Mouse (Mus musculus): Measurements from ENCODE around the gene Cdc7. TPM values are rescaled to one million over a fixed set of nuclear protein-coding genes. Genes with fewer than 3 reads are reported as not detected.

The Cdc7 gene
- total and polyA plus RNA-seq, 2 experiments: 0.26 to 0.28 TPM

DNA sequence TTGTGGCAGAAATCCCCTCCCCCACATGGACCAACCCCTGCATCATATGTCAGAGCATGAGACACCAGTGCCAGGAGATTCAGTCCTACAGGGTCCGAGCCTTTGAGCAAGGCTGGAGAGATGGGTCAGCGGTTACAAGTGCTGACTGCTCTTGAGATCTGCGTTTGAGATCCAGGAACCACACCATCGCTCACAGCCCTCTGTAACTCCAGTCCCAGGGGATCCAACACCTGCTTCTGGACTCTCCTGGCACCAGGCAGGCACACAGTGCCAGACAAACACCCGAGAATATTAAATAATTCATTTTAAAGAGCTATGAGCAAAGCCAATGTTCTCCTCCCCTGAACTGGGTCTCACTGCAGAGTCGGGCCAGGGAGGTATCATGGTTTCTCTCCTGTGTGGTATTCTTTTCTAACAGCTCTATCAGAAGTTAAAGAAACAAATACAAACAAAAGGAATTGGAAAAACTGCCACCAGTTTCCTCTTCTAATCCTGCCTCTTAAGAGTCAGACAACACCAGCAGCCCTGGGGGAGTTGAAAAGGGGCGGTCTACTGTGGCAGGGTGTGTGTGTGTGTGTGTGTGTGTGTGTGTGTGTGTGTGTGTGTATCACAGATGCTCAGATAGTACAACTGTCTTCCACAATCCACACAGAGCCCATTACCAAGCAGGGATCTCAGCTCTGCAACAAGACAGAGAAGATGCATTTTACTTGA, 47.4 kb downstream of the Cdc7 start:
- H3K36me3 ChIP-seq (ENCODE audit: control insufficient read depth, insufficient read depth, low read length): no peaks in the 10 kb centered on the region
- H3K4me1 ChIP-seq (ENCODE audit: control insufficient read depth, insufficient read depth, low read length): 0 out of 2 replicates have a peak, but pooled peaks cover 4% of the 10 kb centered on the region
- H3K27me3 ChIP-seq (ENCODE audit: control insufficient read depth, insufficient read depth, low read length): no peaks in the 10 kb centered on the region
- no peak for DNase-seq (ENCODE audit: extremely low read depth, low read depth, low spot score)
- TF ChIP-seq POLR2A (IDR thresholded peaks at IDR 0.05; ENCODE audit: extremely low read depth, insufficient read depth, low read length): no peak
- no peak for TF ChIP-seq CTCF (IDR thresholded peaks at IDR 0.05; ENCODE audit: low read depth, low read length)
- no peak overlapping the region for H3K4me3 ChIP-seq (ENCODE audit: insufficient read depth, low read depth, low read length)
- no peak overlapping the region for H3K9ac ChIP-seq (ENCODE audit: low read depth, low read length)
- WGBS: 73% methylated on average over 7 of the region's 7 CpGs
- H3K27ac ChIP-seq (replicated peaks; ENCODE audit: insufficient read depth, low read depth, low read length): no peak overlapping the region
- no peaks in the 10 kb centered on the region for H3K79me2 ChIP-seq (ENCODE audit: control insufficient read depth, insufficient read depth, low read length)

DNA sequence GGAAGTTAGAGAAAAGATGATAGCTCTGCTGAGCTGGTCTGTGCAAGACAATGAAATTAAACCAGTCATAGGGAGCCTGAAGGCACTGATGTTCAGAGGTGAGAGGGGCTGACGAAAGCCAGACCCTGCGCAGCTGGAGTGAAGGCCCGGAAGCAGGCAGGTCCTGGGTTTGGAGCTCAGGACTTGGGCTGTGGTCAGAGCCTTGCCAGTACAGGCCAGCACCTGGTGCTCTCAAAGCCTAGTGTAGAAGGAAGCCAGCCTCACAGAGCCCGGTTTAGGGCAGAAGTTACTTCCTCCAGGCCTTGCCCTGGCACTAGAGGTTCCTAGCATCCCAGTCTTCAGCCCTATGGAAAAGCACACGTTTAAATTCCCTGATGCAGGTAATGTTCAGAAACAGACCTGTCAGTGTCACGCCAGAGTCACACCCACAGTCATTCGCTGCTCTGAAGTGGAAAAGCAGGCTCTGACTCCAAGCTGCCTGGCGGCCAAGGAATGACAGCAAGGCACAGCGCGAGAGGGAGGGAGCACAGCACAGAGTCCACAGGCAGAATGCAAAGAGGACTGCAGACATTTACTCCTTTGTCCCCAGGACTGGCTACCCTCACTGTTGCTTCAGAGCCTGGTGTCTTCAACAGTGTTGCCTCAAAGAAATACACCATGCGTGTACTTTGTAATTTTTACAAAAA, 48.1 kb downstream of the Cdc7 start:
- H3K27ac ChIP-seq (replicated peaks; ENCODE audit: insufficient read depth, low read depth, low read length): no peak overlapping the region
- 75% methylated on average over 11 of the region's 11 CpGs for WGBS
- H3K4me1 ChIP-seq (ENCODE audit: control insufficient read depth, insufficient read depth, low read length): 0 out of 2 replicates have a peak, but pooled peaks cover 4% of the 10 kb centered on the region
- DNase-seq (ENCODE audit: extremely low read depth, low read depth, low spot score): no peak
- H3K9ac ChIP-seq (ENCODE audit: low read depth, low read length): no peak overlapping the region
- no peak overlapping the region for H3K4me3 ChIP-seq (ENCODE audit: insufficient read depth, low read depth, low read length)
- H3K36me3 ChIP-seq (ENCODE audit: control insufficient read depth, insufficient read depth, low read length): no peaks in the 10 kb centered on the region
- no peaks in the 10 kb centered on the region for H3K27me3 ChIP-seq (ENCODE audit: control insufficient read depth, insufficient read depth, low read length)
- TF ChIP-seq POLR2A (IDR thresholded peaks at IDR 0.05; ENCODE audit: extremely low read depth, insufficient read depth, low read length): no peak
- TF ChIP-seq CTCF (IDR thresholded peaks at IDR 0.05; ENCODE audit: low read depth, low read length): no peak
- H3K79me2 ChIP-seq (ENCODE audit: control insufficient read depth, insufficient read depth, low read length): no peaks in the 10 kb centered on the region

DNA sequence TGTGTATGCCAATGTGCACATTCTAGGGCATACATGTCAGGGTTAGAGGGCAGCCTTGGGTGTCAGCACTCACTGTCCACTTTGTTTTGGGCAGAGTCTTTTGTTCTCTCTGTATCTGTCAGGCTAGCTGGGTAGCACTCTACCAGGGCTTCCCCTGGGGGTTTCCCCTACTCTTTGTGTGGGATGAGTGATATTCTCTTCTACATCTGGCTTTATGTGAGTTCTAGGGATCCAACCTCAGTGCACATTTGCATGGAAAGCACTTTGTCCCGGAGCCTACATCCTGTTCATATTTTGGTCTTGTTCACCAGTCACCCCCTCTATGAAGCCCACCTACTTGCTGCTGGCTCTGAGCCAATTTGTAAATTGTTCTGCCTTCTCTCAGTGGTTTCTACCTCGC, 49.3 kb downstream of the Cdc7 start:
- Histone ChIP-seq H3K79me2 (ENCODE audit: control insufficient read depth, insufficient read depth, low read length) (no peaks in the 10 kb centered on the region), H3K4me1 (ENCODE audit: control insufficient read depth, insufficient read depth, low read length) (0 out of 2 replicates have a peak, but pooled peaks cover 4% of the 10 kb centered on the region), H3K27me3 (ENCODE audit: control insufficient read depth, insufficient read depth, low read length) (no peaks in the 10 kb centered on the region), H3K36me3 (ENCODE audit: control insufficient read depth, insufficient read depth, low read length) (no peaks in the 10 kb centered on the region), H3K4me3 (ENCODE audit: insufficient read depth, low read depth, low read length) (no peak overlapping the region), H3K27ac (replicated peaks; ENCODE audit: insufficient read depth, low read depth, low read length) (no peak overlapping the region), H3K9ac (ENCODE audit: low read depth, low read length) (no peak overlapping the region)
- no peak for DNase-seq (ENCODE audit: extremely low read depth, low read depth, low spot score)
- TF ChIP-seq CTCF (IDR thresholded peaks at IDR 0.05; ENCODE audit: low read depth, low read length) (no peak), POLR2A (IDR thresholded peaks at IDR 0.05; ENCODE audit: extremely low read depth, insufficient read depth, low read length) (no peak)
- 81% methylated on average over 2 of the region's 2 CpGs for WGBS

DNA sequence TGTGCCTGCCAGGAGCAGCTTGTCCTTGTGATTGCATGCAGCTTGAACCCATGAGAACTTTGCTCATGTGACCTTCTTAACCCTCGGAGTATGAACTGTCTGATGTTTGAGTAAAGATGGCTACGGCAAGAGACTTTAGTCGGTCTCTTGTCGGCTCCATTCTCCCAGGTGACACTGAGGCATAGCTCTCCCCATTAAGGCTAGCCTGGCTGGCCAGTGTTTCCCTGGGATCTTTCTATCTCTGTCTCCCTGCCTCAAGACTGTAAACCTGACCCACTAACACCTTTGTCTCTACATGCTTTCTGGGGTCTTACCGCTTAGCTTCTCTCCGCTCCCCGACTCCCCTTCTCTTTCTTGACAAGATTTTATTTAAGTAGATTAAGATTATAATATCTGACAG, 50.0 kb downstream of the Cdc7 start:
- Histone ChIP-seq H3K4me3 (ENCODE audit: insufficient read depth, low read depth, low read length) (no peak overlapping the region), H3K27me3 (ENCODE audit: control insufficient read depth, insufficient read depth, low read length) (no peaks in the 10 kb centered on the region), H3K79me2 (ENCODE audit: control insufficient read depth, insufficient read depth, low read length) (no peaks in the 10 kb centered on the region), H3K9ac (ENCODE audit: low read depth, low read length) (no peak overlapping the region), H3K4me1 (ENCODE audit: control insufficient read depth, insufficient read depth, low read length) (0 out of 2 replicates have a peak, but pooled peaks cover 4% of the 10 kb centered on the region), H3K36me3 (ENCODE audit: control insufficient read depth, insufficient read depth, low read length) (no peaks in the 10 kb centered on the region), H3K27ac (replicated peaks; ENCODE audit: insufficient read depth, low read depth, low read length) (no peak overlapping the region)
- DNase-seq (ENCODE audit: extremely low read depth, low read depth, low spot score): no peak
- TF ChIP-seq CTCF (IDR thresholded peaks at IDR 0.05; ENCODE audit: low read depth, low read length) (no peak), POLR2A (IDR thresholded peaks at IDR 0.05; ENCODE audit: extremely low read depth, insufficient read depth, low read length) (no peak)
- WGBS: 78% methylated on average over 7 of the region's 7 CpGs

DNA sequence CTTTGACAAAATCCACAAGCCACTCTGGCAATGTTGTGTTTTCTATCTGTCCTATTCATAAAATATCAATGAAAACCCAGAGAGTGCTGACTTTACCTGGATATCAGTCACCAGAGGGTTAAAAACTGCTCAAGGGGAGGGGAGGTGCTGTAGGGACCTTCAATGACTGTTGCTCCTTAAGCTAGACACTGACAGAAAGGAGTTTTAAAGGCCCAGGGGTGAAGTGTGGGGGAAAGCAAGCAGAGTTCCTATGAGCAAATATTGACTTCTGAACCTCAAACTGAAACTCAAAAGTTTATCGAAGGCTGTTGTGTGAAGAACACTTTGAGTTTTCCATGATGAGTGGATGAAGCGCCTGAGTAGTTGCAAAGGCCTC, 50.9 kb downstream of the Cdc7 start:
- Histone ChIP-seq H3K9ac (ENCODE audit: low read depth, low read length) (no peak overlapping the region), H3K27me3 (ENCODE audit: control insufficient read depth, insufficient read depth, low read length) (no peaks in the 10 kb centered on the region), H3K27ac (replicated peaks; ENCODE audit: insufficient read depth, low read depth, low read length) (no peak overlapping the region), H3K79me2 (ENCODE audit: control insufficient read depth, insufficient read depth, low read length) (no peaks in the 10 kb centered on the region), H3K4me3 (ENCODE audit: insufficient read depth, low read depth, low read length) (no peak overlapping the region), H3K4me1 (ENCODE audit: control insufficient read depth, insufficient read depth, low read length) (0 out of 2 replicates have a peak, but pooled peaks cover 4% of the 10 kb centered on the region), H3K36me3 (ENCODE audit: control insufficient read depth, insufficient read depth, low read length) (no peaks in the 10 kb centered on the region)
- no peak for DNase-seq (ENCODE audit: extremely low read depth, low read depth, low spot score)
- no peak for TF ChIP-seq CTCF (IDR thresholded peaks at IDR 0.05; ENCODE audit: low read depth, low read length)
- TF ChIP-seq POLR2A (IDR thresholded peaks at IDR 0.05; ENCODE audit: extremely low read depth, insufficient read depth, low read length): no peak
- 12% methylated on average over 2 of the region's 2 CpGs for WGBS

Data from liver, adult 2 months (tissue).